Mouse (Mus musculus): ENCODE data around the gene Pecr. TPM values are rescaled to one million over a fixed set of nuclear protein-coding genes. Genes with fewer than 3 reads are reported as not detected.
A peak's percentile ranks its signal among the peaks of the same experiment; 100 is the strongest.

The Pecr gene
- polyA plus RNA-seq, 1 experiment: 3.6 TPM

- Histone ChIP-seq H3K27ac (ENCODE audit: control insufficient read depth, insufficient read depth, low read length) (no peak overlapping the region), H3K4me1 (replicated peaks; ENCODE audit: control insufficient read depth, insufficient read depth, low read length) (no peaks in the 10 kb centered on the region), H3K27me3 (ENCODE audit: control insufficient read depth, insufficient read depth, low read length) (no peaks in the 10 kb centered on the region), H3K36me3 (ENCODE audit: control insufficient read depth, insufficient read depth, low read length) (peaks cover 15% of the 10 kb centered on the region), H3K4me3 (ENCODE audit: control insufficient read depth, insufficient read depth, low read length) (no peak overlapping the region)
- DNase-seq: no peak
- TF ChIP-seq CTCF (IDR thresholded peaks at IDR 0.05; ENCODE audit: borderline replicate concordance, control insufficient read depth, extremely low read depth, insufficient read depth, low read length, poor library complexity) (no peak), POLR2A (IDR thresholded peaks at IDR 0.05; ENCODE audit: control insufficient read depth, extremely low read depth, insufficient read depth, low read length, poor library complexity) (no peak)
- WGBS: 94% methylated on average over 4 of the region's 4 CpGs
Observed at GRCm38 (mm10) chr1:72315447-72315846, 31.3 kb upstream of the Pecr start.

- TF ChIP-seq POLR2A (IDR thresholded peaks at IDR 0.05; ENCODE audit: control insufficient read depth, extremely low read depth, insufficient read depth, low read length, poor library complexity): no peak
- TF ChIP-seq CTCF (IDR thresholded peaks at IDR 0.05; ENCODE audit: borderline replicate concordance, control insufficient read depth, extremely low read depth, insufficient read depth, low read length, poor library complexity): no peak
- DNase-seq: no peak
- Histone ChIP-seq H3K27ac (ENCODE audit: control insufficient read depth, insufficient read depth, low read length) (no peak overlapping the region), H3K4me1 (replicated peaks; ENCODE audit: control insufficient read depth, insufficient read depth, low read length) (no peaks in the 10 kb centered on the region), H3K4me3 (ENCODE audit: control insufficient read depth, insufficient read depth, low read length) (no peak overlapping the region), H3K36me3 (ENCODE audit: control insufficient read depth, insufficient read depth, low read length) (peaks cover 6% of the 10 kb centered on the region; the same call in 1 of the 2 replicates), H3K27me3 (ENCODE audit: control insufficient read depth, insufficient read depth, low read length) (no peaks in the 10 kb centered on the region)
- WGBS: 88% methylated on average over 5 of the region's 5 CpGs
Observed at GRCm38 (mm10) chr1:72313399-72314039, 29.4 kb upstream of the Pecr start.

DNA sequence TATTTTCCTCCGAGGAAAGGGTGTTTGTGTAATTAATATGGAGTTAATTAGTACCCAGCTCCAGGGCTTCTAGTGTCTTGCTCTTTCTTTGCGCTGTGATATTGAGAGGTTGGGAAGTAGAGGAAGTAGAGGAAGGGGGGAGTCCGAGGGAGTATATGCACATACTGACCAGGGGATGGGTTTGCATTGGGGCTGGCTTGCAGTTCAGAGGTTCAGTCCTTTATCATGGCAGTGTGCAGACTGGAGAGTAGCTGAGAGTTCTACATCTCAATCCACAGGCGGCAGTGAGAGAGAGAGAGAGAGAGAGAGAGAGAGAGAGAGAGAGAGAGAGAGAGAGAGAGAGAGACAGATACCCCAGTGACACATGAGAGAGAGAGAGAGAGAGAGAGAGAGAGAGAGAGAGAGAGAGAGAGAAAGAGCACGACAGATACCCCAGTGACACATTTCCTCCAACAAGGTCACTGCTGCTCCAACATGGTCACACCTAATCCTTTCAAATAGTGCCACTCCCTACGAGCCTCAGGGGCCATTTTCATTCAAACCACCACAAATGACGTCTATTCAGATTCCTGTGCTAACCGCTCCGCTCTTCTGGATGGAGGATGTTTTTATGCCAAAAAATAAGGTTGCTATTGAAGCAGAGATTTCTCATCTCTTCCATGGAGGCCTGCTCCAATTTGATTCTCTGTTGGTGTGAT is 28.7 kb upstream of the Pecr start:
- Histone ChIP-seq H3K27ac (ENCODE audit: control insufficient read depth, insufficient read depth, low read length) (no peak overlapping the region), H3K36me3 (ENCODE audit: control insufficient read depth, insufficient read depth, low read length) (peaks cover 5% of the 10 kb centered on the region; the same call in 1 of the 2 replicates), H3K4me1 (replicated peaks; ENCODE audit: control insufficient read depth, insufficient read depth, low read length) (no peaks in the 10 kb centered on the region), H3K4me3 (ENCODE audit: control insufficient read depth, insufficient read depth, low read length) (no peak overlapping the region), H3K27me3 (ENCODE audit: control insufficient read depth, insufficient read depth, low read length) (no peaks in the 10 kb centered on the region)
- TF ChIP-seq CTCF (IDR thresholded peaks at IDR 0.05; ENCODE audit: borderline replicate concordance, control insufficient read depth, extremely low read depth, insufficient read depth, low read length, poor library complexity) (no peak), POLR2A (IDR thresholded peaks at IDR 0.05; ENCODE audit: control insufficient read depth, extremely low read depth, insufficient read depth, low read length, poor library complexity) (no peak)
- WGBS: 96% methylated on average over 9 of the region's 9 CpGs
- DNase-seq: no peak

DNA sequence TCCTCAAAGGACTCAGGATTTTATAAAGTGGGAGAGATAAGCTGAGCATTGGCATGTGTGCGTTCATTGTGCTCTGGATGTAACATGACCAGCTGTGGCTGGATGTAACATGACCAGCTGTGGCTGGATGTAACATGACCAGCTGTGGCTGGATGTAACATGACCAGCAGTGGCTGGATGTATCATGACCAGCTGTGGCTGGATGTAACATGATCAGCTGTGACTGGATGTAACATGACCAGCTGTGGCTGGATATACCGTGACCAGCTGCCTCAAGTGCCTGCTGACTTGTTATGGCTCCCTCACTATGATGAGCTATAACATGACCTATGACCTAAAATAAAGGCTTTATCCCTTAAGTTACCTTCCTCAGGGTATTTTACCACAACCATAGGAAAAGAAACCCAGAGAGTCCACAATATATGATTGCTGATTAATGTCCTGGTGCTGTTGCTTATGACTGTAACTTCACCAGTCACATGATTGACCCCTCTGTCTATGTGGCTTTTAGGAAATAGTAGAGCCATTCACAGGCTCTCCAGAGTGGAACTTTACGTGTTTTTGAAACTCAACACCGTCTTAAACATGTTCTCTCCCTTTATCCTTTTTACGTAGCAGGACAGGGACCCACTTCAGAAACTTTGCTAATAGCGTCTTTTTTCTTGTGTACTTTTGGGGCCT is 25.8 kb upstream of the Pecr start:
- Histone ChIP-seq H3K4me3 (ENCODE audit: control insufficient read depth, insufficient read depth, low read length) (no peak overlapping the region), H3K36me3 (ENCODE audit: control insufficient read depth, insufficient read depth, low read length) (no peaks in the 10 kb centered on the region), H3K4me1 (replicated peaks; ENCODE audit: control insufficient read depth, insufficient read depth, low read length) (no peaks in the 10 kb centered on the region), H3K27ac (ENCODE audit: control insufficient read depth, insufficient read depth, low read length) (no peak overlapping the region), H3K27me3 (ENCODE audit: control insufficient read depth, insufficient read depth, low read length) (no peaks in the 10 kb centered on the region)
- TF ChIP-seq CTCF (IDR thresholded peaks at IDR 0.05; ENCODE audit: borderline replicate concordance, control insufficient read depth, extremely low read depth, insufficient read depth, low read length, poor library complexity): no peak
- no peak for TF ChIP-seq POLR2A (IDR thresholded peaks at IDR 0.05; ENCODE audit: control insufficient read depth, extremely low read depth, insufficient read depth, low read length, poor library complexity)
- WGBS: 95% methylated on average over 6 of the region's 6 CpGs
- DNase-seq: no peak

- Histone ChIP-seq H3K4me3 (ENCODE audit: control insufficient read depth, insufficient read depth, low read length) (no peak overlapping the region), H3K4me1 (replicated peaks; ENCODE audit: control insufficient read depth, insufficient read depth, low read length) (no peaks in the 10 kb centered on the region), H3K27me3 (ENCODE audit: control insufficient read depth, insufficient read depth, low read length) (no peaks in the 10 kb centered on the region), H3K27ac (ENCODE audit: control insufficient read depth, insufficient read depth, low read length) (no peak overlapping the region), H3K36me3 (ENCODE audit: control insufficient read depth, insufficient read depth, low read length) (no peaks in the 10 kb centered on the region)
- TF ChIP-seq CTCF (IDR thresholded peaks at IDR 0.05; ENCODE audit: borderline replicate concordance, control insufficient read depth, extremely low read depth, insufficient read depth, low read length, poor library complexity) (no peak), POLR2A (IDR thresholded peaks at IDR 0.05; ENCODE audit: control insufficient read depth, extremely low read depth, insufficient read depth, low read length, poor library complexity) (no peak)
- 78% methylated on average over 4 of the region's 4 CpGs for WGBS
- DNase-seq: no peak
Observed at GRCm38 (mm10) chr1:72308919-72309318, 24.8 kb upstream of the Pecr start.

- TF ChIP-seq POLR2A (IDR thresholded peaks at IDR 0.05; ENCODE audit: control insufficient read depth, extremely low read depth, insufficient read depth, low read length, poor library complexity) (0 out of 2 replicates have a peak, but pooled peaks have one; percentile 37), CTCF (IDR thresholded peaks at IDR 0.05; ENCODE audit: borderline replicate concordance, control insufficient read depth, extremely low read depth, insufficient read depth, low read length, poor library complexity) (peak; percentile 19; the same call in 1 of the 2 replicates)
- peak within 1 kb of the TSS; percentile 84 for H3K27ac ChIP-seq (ENCODE audit: control insufficient read depth, insufficient read depth, low read length)
- DNase-seq: peak; percentile 88
- H3K4me1 ChIP-seq (replicated peaks; ENCODE audit: control insufficient read depth, insufficient read depth, low read length): no peaks in the 10 kb centered on the region
- under 1% methylated on average over 21 of the region's 21 CpGs for WGBS
- H3K36me3 ChIP-seq (ENCODE audit: control insufficient read depth, insufficient read depth, low read length): no peaks in the 10 kb centered on the region
- H3K27me3 ChIP-seq (ENCODE audit: control insufficient read depth, insufficient read depth, low read length): no peaks in the 10 kb centered on the region
- peak within 1 kb of the TSS; percentile 99 for H3K4me3 ChIP-seq (ENCODE audit: control insufficient read depth, insufficient read depth, low read length)
Observed at GRCm38 (mm10) chr1:72307317-72307798, 23.2 kb upstream of the Pecr start, which contains the start of gene Xrcc5. Xrcc5 (plus strand) TSS chr1:72307421.
